Mouse (Mus musculus) kidney, postnatal 0 days (tissue): ENCODE data around the gene Gps1. TPM values are rescaled to one million over a fixed set of nuclear protein-coding genes. Genes with fewer than 3 reads are reported as not detected.
"Not testable (repeated sequence)": the region's sequence is repeated elsewhere in the genome, so short reads cannot be mapped to it uniquely, and the experiment has no call there.

Source experiments
- ATAC-seq: fragments of 200-750 bp; cut with Nextera tagmentation; replicated peaks from 2 replicates; pipeline ENCODE4 v1.8.0; 2017; ENCODE audit warnings: low read depth, moderate number of reproducible peaks, moderate TSS enrichment, moderate library complexity; ENCODE audit not compliant: low FRiP score
- DNase-seq: peaks from one replicate; pipeline ENCODE4 v3.0.0-alpha.2; 2016; ENCODE audit warnings: low spot score
- H3K27ac ChIP-seq: fragments of 300-500 bp; sonication (generic); 2 replicates; pipeline ENCODE4 v1.5.1; 2014; ENCODE audit warnings: mild to moderate bottlenecking
- H3K27me3 ChIP-seq: fragments of 300-500 bp; sonication (generic); 2 replicates; pipeline ENCODE4 v1.6.1; 2014; ENCODE audit warnings: low read length, mixed read lengths; ENCODE audit not compliant: insufficient read depth
- H3K36me3 ChIP-seq: fragments of 300-500 bp; sonication (generic); 2 replicates; pipeline ENCODE4 v1.6.1; 2014; ENCODE audit warnings: low read length, mixed read lengths; ENCODE audit not compliant: insufficient read depth
- H3K4me1 ChIP-seq: fragments of 300-500 bp; sonication (generic); replicated peaks from 2 replicates; pipeline ENCODE4 v1.6.1; 2014; ENCODE audit warnings: antibody characterized with exemption, low read length, mixed read lengths; ENCODE audit not compliant: insufficient read depth
- H3K4me2 ChIP-seq: fragments of 300-500 bp; sonication (generic); 2 replicates; pipeline ENCODE4 v1.6.1; 2014; ENCODE audit warnings: mild to moderate bottlenecking, low read length, moderate library complexity, mixed read lengths
- H3K4me3 ChIP-seq: fragments of 300-500 bp; sonication (generic); replicated peaks from 2 replicates; pipeline ENCODE4 v1.5.1; 2014; ENCODE audit warnings: low read depth, low read length
- H3K9ac ChIP-seq: fragments of 300-500 bp; sonication (generic); 2 replicates; pipeline ENCODE4 v1.6.1; 2014; ENCODE audit warnings: low read depth, low read length
- H3K9me3 ChIP-seq: fragments of 300-500 bp; sonication (generic); replicated peaks from 2 replicates; pipeline ENCODE4 v1.6.1; 2016; ENCODE audit warnings: low read length, inconsistent platforms, mixed read lengths
- CTCF ChIP-seq: IDR thresholded peaks from 2 replicates; pipeline ENCODE4 v1.5.1; 2016; ENCODE audit warnings: antibody characterized with exemption, low read depth, mild to moderate bottlenecking, moderate library complexity
- WGBS: fragments of 180-500 bp; shearing (Covaris S2); extraction: QIAGEN DNeasy Blood & Tissue Kit; methylation state at CpG from one replicate; pipeline ENCODE4 v1.1.7; 2014; 5-methylcytosine and 5-hydroxymethylcytosine counted together
- polyA plus RNA-seq: library from polyadenylated mRNA; unstranded; fragments of >200 nt; fragmentation: Nextera tagmentation; extraction: Ambion mirVana; gene quantifications from 2 replicates; pipeline ENCODE4 v1.2.1, GENCODE M21; 2015

The Gps1 gene
- polyA plus RNA-seq, 1 experiment from 2014 or later = 158 TPM

GRCm38 (mm10) chr11:120783426-120784063 is 527 bp upstream of the Gps1 start:
- WGBS = 3% methylated on average over 42 of the region's 42 CpGs
- no peak for ATAC-seq
- no peak for TF ChIP-seq CTCF

DNA sequence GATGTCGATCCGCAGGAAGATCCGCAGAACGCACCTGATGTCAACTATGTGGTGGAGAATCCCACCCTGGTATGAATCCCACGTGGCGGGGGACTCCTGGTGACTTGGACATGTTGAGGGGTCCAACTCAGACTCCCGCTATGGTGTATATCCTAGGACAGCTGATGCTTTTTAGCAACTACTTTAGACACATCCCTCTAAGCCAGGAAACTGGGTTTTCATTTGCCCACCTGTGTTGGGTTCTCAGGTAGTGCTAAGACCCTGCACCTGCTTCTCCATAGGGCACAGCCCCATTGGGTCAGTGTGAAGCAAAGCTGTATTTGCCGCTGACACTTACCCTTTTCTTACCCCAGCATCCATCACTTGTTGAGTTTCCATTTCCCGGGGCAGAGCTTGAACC is 1.1 kb downstream of the Gps1 start:
- WGBS = 33% methylated on average over 9 of the region's 9 CpGs
- no peak for TF ChIP-seq CTCF
- ATAC-seq = no peak
- Histone ChIP-seq H3K4me1 (peaks cover 10% of the 10 kb centered on the region; the same call in 1 of the 2 replicates), H3K9me3 (no peaks in the 10 kb centered on the region), H3K36me3 (peaks cover 29% of the 10 kb centered on the region), H3K4me3 (peak overlapping the region; percentile 86), H3K4me2 (peak overlapping the region; percentile 96), H3K27me3 (no peaks in the 10 kb centered on the region), H3K9ac (peak overlapping the region; percentile 78), H3K27ac (no peak overlapping the region)
- no peak for DNase-seq

More at GRCm38 (mm10) chr11:120783426-120784063, 527 bp upstream of the Gps1 start:
- H3K4me1 ChIP-seq = peaks cover 10% of the 10 kb centered on the region; the same call in 1 of the 2 replicates
- H3K27me3 ChIP-seq = no peaks in the 10 kb centered on the region
- H3K4me2 ChIP-seq = peak overlapping the region; percentile 96
- H3K4me3 ChIP-seq = peak overlapping the region; percentile 86
- peak overlapping the region; percentile 78 for H3K9ac ChIP-seq
- no peaks in the 10 kb centered on the region for H3K9me3 ChIP-seq
- peak overlapping the region; percentile 80; the same call in 1 of the 2 replicates for H3K27ac ChIP-seq
- H3K36me3 ChIP-seq = peaks cover 19% of the 10 kb centered on the region
- DNase-seq = no peak

GRCm38 (mm10) chr11:120788460-120788859 is 4.4 kb downstream of the Gps1 start:
- H3K27ac ChIP-seq, H3K4me2 ChIP-seq, H3K4me3 ChIP-seq, H3K4me1 ChIP-seq, H3K9me3 ChIP-seq, H3K9ac ChIP-seq, DNase-seq, H3K27me3 ChIP-seq: not testable (repeated sequence)
- 61% methylated on average over 9 of the region's 10 CpGs for WGBS
- peaks cover 60% of the 10 kb centered on the region for H3K36me3 ChIP-seq
- peak; percentile 50 for ATAC-seq

- no peak overlapping the region for H3K27ac ChIP-seq
- no peak overlapping the region for H3K9ac ChIP-seq
- TF ChIP-seq CTCF = no peak
- 84% methylated on average over 4 of the region's 4 CpGs for WGBS
- H3K9me3 ChIP-seq = no peaks in the 10 kb centered on the region
- no peak overlapping the region for H3K4me2 ChIP-seq
- no peak for DNase-seq
- H3K27me3 ChIP-seq = no peaks in the 10 kb centered on the region
- peaks cover 7% of the 10 kb centered on the region; the same call in 1 of the 2 replicates for H3K4me1 ChIP-seq
- H3K4me3 ChIP-seq = no peak overlapping the region
- ATAC-seq = no peak
- H3K36me3 ChIP-seq = peaks cover 60% of the 10 kb centered on the region
Observed at GRCm38 (mm10) chr11:120789355-120789754, 5.3 kb downstream of the Gps1 start.

DNA sequence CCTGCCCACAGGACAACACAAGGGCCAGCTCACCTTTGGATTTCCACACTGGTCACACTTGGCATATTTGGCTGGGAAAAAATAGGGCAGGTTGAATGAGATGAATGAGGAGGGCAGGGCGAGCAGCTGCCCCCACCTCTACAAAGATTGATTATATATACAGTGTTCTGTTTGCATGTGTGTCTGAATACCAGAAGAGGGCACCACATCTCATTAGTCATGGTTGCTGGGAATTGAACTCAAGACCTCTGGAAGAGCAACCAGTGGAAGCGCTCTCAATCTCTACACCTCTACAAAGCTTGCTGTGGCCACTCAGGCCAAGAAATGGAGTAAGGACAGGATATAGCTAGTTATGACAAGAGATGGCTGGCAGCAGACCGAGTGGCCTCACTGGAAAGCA is 5.7 kb downstream of the Gps1 start:
- H3K4me3 ChIP-seq = no peak overlapping the region
- DNase-seq = no peak
- no peak overlapping the region for H3K9ac ChIP-seq
- peaks cover 6% of the 10 kb centered on the region; the same call in 1 of the 2 replicates for H3K4me1 ChIP-seq
- ATAC-seq = no peak
- peaks cover 60% of the 10 kb centered on the region for H3K36me3 ChIP-seq
- no peak overlapping the region for H3K27ac ChIP-seq
- H3K9me3 ChIP-seq = no peaks in the 10 kb centered on the region
- no peaks in the 10 kb centered on the region for H3K27me3 ChIP-seq
- WGBS = 77% methylated on average over 3 of the region's 3 CpGs
- no peak; the same call in 1 of the 2 replicates for TF ChIP-seq CTCF
- no peak overlapping the region for H3K4me2 ChIP-seq

DNA sequence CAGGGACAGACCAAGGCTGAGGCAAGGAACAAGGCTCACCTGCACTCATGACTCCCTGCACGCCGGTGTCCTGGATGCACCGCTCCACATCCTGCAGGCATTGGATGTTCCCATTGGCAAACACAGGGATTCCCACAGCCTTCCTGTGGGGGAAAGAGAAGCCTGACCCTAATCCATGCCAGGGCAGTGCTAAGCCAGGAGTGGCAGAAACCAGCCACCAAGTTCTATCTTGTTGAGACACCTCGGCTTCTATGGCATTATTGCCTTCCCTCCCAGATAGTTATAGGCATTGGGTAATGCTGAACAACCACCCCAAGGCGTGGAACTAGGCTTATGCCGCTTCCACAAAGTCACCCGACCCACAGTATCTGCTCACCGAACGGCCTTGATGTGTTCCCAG is 8.6 kb downstream of the Gps1 start:
- H3K27ac ChIP-seq = no peak overlapping the region
- DNase-seq (no peak), ATAC-seq (no peak)
- no peaks in the 10 kb centered on the region for H3K9me3 ChIP-seq
- H3K36me3 ChIP-seq = peaks cover 47% of the 10 kb centered on the region
- no peak overlapping the region for H3K4me2 ChIP-seq
- TF ChIP-seq CTCF = no peak
- H3K4me3 ChIP-seq = no peak overlapping the region
- WGBS = 93% methylated on average over 9 of the region's 9 CpGs
- no peak overlapping the region for H3K9ac ChIP-seq
- H3K27me3 ChIP-seq = no peaks in the 10 kb centered on the region
- no peaks in the 10 kb centered on the region; the same call in 1 of the 2 replicates for H3K4me1 ChIP-seq
